Mouse (Mus musculus): ENCODE results near the gene Cygb.

DNA sequence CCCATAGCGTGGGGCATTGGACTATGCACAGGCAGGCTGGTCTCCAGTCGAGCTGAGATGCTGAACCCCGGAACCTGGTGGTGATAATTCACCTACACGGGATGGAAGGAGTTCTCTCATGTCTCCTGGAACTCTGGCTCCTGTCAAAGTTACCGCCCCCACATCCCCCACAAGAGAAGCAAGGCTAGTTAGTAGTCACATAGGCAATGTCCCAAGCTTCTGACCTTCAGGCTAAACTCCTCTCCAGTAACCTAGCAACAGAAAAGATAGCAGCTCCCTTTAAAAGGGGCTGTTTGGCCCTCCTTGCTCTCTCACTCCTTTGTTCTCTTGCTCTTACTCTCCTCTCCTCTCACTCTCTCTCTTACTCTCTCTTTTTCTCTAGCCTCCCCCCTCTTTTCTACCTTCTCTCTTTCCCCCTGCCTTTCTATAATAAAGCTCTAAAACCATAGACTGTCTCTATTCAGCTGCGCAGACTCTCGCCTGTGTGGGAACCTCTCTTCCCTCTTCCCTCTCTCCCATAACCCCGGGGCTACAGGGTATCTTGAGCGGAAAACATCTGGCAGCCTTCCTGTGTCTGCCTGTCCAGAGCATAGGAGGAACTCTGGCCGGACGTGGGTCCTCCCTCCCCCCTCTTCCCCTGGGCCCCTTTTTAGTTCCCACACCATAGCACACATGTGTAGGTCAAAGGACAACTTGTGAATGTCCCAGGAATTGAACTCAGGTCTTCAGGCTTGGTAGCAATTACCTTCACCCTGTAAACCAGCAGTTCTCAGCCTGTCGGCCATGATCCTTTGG lies 23.7 kb downstream of the Cygb start:
- TF ChIP-seq POLR2A (IDR thresholded peaks at IDR 0.05; ENCODE audit: borderline replicate concordance, low read depth, low read length) (no peak), CTCF (IDR thresholded peaks at IDR 0.05; ENCODE audit: low read depth, low read length) (no peak)
